Mouse (Mus musculus) spleen, adult 2 months (tissue): ENCODE results near the gene Sbk1.

ENCODE experiments used
- CTCF ChIP-seq: fragments of 200-500 bp; IDR thresholded peaks from 2 replicates; pipeline ENCODE4 v1.5.1; 2011; ENCODE audit warnings: mild to moderate bottlenecking, inconsistent platforms; ENCODE audit not compliant: insufficient read depth, insufficient read length, insufficient replicate concordance; ENCODE audit errors: extremely low read depth
- POLR2A ChIP-seq: fragments of 200-500 bp; IDR thresholded peaks from 2 replicates; pipeline ENCODE4 v1.6.1; 2011; ENCODE audit warnings: low read depth, low read length, inconsistent platforms

GRCm38 (mm10) chr7:126284021-126284420 lies 11.6 kb downstream of the Sbk1 start:
- no peak for TF ChIP-seq CTCF
- TF ChIP-seq POLR2A, result no peak
